ENCODE assay signal across 23 mouse cellular contexts in genomic region chr7:18986503-18986902, GRCm38 (mm10). TPM values are rescaled to one million over a fixed set of nuclear protein-coding genes. Genes with fewer than 3 reads are reported as not detected.
"Had no signal": no experiment of that assay in that cellular context is flagged by ENCODE, and none has a peak within 500 bp of the region (broad histone marks: within the 10 kb centered on the region; RNA-seq: fewer than 3 reads in every experiment).

No protein-coding gene starts in this region.

- DNase-seq: kidney, postnatal 10 days; kidney, postnatal 4 days; left cerebral cortex, postnatal 4 days; lung, embryonic 14.5 days; lung, postnatal 10 days; lung, postnatal 4 days; retina, postnatal 1 day; thymus, adult 2 months; thymus, postnatal 25 days had no signal

- H3K27ac ChIP-seq: layer of hippocampus, adult 2 months; limb, embryonic 13.5 days; liver, embryonic 15.5 days; midbrain, embryonic 12.5 days; neural tube, embryonic 13.5 days; stomach, embryonic 15.5 days had no signal

- H3K4me3 ChIP-seq: layer of hippocampus, adult 2 months; limb, embryonic 13.5 days; liver, embryonic 15.5 days; megakaryocyte, embryonic 14.5 days; midbrain, embryonic 12.5 days; neural tube, embryonic 13.5 days; stomach, embryonic 15.5 days had no signal

- H3K36me3 ChIP-seq: limb, embryonic 13.5 days; liver, embryonic 15.5 days; midbrain, embryonic 12.5 days; neural tube, embryonic 13.5 days; stomach, embryonic 15.5 days had no signal

- H3K9me3 ChIP-seq: limb, embryonic 13.5 days; liver, embryonic 15.5 days; megakaryocyte, embryonic 14.5 days; midbrain, embryonic 12.5 days; neural tube, embryonic 13.5 days; stomach, embryonic 15.5 days had no signal

- ATAC-seq: midbrain, embryonic 16.5 days had no signal

RNA-seq across cellular contexts. Expression of gene Nanos2, which starts 0.7 kb away (rescaled TPM):
- polyA plus RNA-seq: kidney, embryonic 14.5 days; limb, embryonic 13.5 days; liver, embryonic 11.5 days; liver, embryonic 15.5 days; lung, embryonic 14.5 days; stomach, embryonic 15.5 days; urinary bladder, adult 2 months had no signal

RNA-seq across cellular contexts. Expression of gene Foxa3, which starts 36.8 kb away (rescaled TPM):
- total RNA-seq: layer of hippocampus, adult 2 months; layer of hippocampus, postnatal 10 days; left cerebral cortex, adult 18-20 months; left cerebral cortex, postnatal 10 days; left cerebral cortex, postnatal 4 days had no signal
- polyA plus RNA-seq: kidney, embryonic 14.5 days; midbrain, embryonic 16.5 days; urinary bladder, adult 2 months had no signal
